Mouse (Mus musculus) liver, adult 2 months (tissue): ENCODE results near the gene Erv3.

Source experiments
- CTCF ChIP-seq: fragments of 200-500 bp; IDR thresholded peaks from 2 replicates; pipeline ENCODE4 v1.5.1; 2011; ENCODE audit warnings: low read depth, low read length, control low read depth
- POLR2A ChIP-seq: fragments of 200-500 bp; IDR thresholded peaks from 2 replicates; pipeline ENCODE4 v1.6.1; 2011; ENCODE audit warnings: low read length, control low read depth; ENCODE audit not compliant: insufficient read depth; ENCODE audit errors: extremely low read depth

DNA sequence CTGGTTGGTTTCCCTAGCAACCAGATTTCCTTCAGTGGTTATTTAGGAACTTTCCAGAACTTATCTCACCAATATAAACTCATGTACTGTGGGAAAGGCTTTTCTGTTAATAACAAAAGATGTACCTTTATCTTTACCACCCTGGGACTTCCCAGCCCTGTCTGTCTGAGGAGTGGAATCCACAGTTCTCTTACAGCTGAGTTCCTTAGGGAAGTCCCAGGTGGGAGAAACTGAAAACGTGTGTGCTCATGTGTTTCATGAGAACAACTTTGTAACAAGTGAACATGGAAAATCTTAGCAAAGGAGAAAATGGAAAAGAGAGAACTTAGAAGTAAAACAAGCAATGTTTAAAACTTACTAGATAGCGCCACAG lies 18.2 kb downstream of the Erv3 start:
- TF ChIP-seq POLR2A (no peak), CTCF (no peak)
